Comparison of ENCODE assay signal across 10 mouse cellular contexts in the genomic region with DNA sequence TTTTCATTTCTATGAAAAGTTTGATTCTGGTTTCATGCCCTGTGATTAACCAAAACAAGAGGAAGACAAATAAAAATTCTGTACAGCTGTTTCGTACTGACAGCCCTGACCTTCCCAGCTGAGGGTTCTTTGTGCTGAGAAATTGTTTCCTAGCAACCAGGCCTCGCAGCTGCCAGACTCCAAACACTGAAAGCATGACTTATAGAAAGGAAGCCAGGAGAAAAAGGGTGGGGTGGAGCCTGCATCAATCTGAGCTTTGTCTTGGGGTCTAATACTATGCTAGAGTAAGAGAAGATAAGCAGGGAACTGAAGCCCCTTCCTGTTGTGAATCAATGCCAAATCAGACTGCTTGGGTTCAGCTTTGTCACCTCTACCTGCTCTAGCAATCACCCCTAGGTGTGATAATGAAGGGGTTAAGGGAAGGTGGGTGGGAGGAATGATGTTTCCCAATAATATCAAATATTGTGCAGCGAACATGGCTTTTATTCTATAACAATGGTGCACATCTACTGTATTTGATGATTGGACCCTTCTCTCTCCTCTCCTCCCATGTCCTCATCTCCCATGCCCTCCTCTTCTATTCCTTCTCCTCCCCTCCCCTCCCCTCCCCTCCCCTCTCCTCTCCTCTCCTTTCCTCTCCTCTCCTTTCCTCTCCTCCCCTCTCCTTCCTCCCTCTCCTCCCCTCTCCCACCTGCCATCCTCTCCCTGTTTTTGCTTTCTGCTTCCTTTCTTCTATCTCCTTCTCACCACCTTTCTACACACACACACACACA. TPM values are rescaled to one million over a fixed set of nuclear protein-coding genes. Genes with fewer than 3 reads are reported as not detected.
DNase-seq lines count a peak whose midpoint lies in the region; ATAC-seq lines count a peak whose summit lies in the region.
"Had no signal": no experiment of that assay in that cellular context is flagged by ENCODE, and none has a peak within 500 bp of the region (broad histone marks: within the 10 kb centered on the region; RNA-seq: fewer than 3 reads in every experiment).

No protein-coding gene starts in this region.

- 45% methylated on average over 3 of the region's 3 CpGs for WGBS in hindbrain, embryonic 12.5 days
- 38% methylated on average over 3 of the region's 3 CpGs for WGBS in neural tube, embryonic 11.5 days

- H3K27me3 ChIP-seq in hindbrain, embryonic 12.5 days = no peaks in the 10 kb centered on the region; the same call in none of the 2 replicates
- H3K27me3 ChIP-seq in neural tube, embryonic 11.5 days (ENCODE audit: control insufficient read depth, insufficient read depth, low read length) = no peaks in the 10 kb centered on the region

- DNase-seq in left cerebral cortex, adult 11 months (ENCODE audit: low spot score) = peak; percentile 22
- no peak for DNase-seq in left cerebral cortex, postnatal 10 days (ENCODE audit: extremely low spot score in 1 of 2, low spot score in 2 of 2)
- DNase-seq in embryo, embryonic 11.5 days (ENCODE audit: low read depth, low spot score) = peak; percentile 23
- DNase-seq in neural tube, embryonic 11.5 days (ENCODE audit: low spot score) = peak; percentile 65
- DNase-seq in testis, postnatal 10 days (ENCODE audit: low spot score) = no peak
- no peak for DNase-seq in MN1 (ENCODE audit: low spot score)
- no peak for DNase-seq in T-cell, adult 2 months (ENCODE audit: low spot score)
- DNase-seq: liver, postnatal 0 days had no signal

- intact Hi-C loops in left cerebral cortex, postnatal 10 days (cut with DNase I) = no loop called here

- H3K27ac ChIP-seq in hindbrain, embryonic 12.5 days = peak overlapping the region; percentile 78
- peak overlapping the region; percentile 53 for H3K27ac ChIP-seq in neural tube, embryonic 11.5 days (ENCODE audit: low read depth, low read length)

- peak; percentile 88 for ATAC-seq in hindbrain, embryonic 12.5 days (ENCODE audit: low FRiP score)
- peak; percentile 89 for ATAC-seq in neural tube, embryonic 11.5 days (ENCODE audit: insufficient read depth, low FRiP score, low TSS enrichment)
- ATAC-seq: liver, postnatal 0 days had no signal

- H3K36me3 ChIP-seq in hindbrain, embryonic 12.5 days = no peaks in the 10 kb centered on the region
- H3K36me3 ChIP-seq in neural tube, embryonic 11.5 days (ENCODE audit: control insufficient read depth, insufficient read depth, low read length) = no peaks in the 10 kb centered on the region

- peaks cover 16% of the 10 kb centered on the region for H3K4me1 ChIP-seq in hindbrain, embryonic 12.5 days
- no peaks in the 10 kb centered on the region for H3K4me1 ChIP-seq in neural tube, embryonic 11.5 days (ENCODE audit: control insufficient read depth, insufficient read depth, low read length)

- H3K9ac ChIP-seq in hindbrain, embryonic 12.5 days = no peak overlapping the region
- H3K9ac ChIP-seq in neural tube, embryonic 11.5 days (ENCODE audit: low read length) = no peak overlapping the region
- H3K9ac ChIP-seq: liver, postnatal 0 days had no signal

- no peak overlapping the region for H3K4me3 ChIP-seq in hindbrain, embryonic 12.5 days
- H3K4me3 ChIP-seq in neural tube, embryonic 11.5 days (ENCODE audit: low read depth, low read length) = no peak overlapping the region

- H3K4me2 ChIP-seq in hindbrain, embryonic 12.5 days (replicated peaks) = no peak overlapping the region; the same call in 1 of the 2 replicates
- H3K4me2 ChIP-seq in neural tube, embryonic 11.5 days (ENCODE audit: low read depth) = no peak overlapping the region

- H3K9me3 ChIP-seq in hindbrain, embryonic 12.5 days (replicated peaks) = no peaks in the 10 kb centered on the region
- no peaks in the 10 kb centered on the region for H3K9me3 ChIP-seq in neural tube, embryonic 11.5 days (ENCODE audit: control insufficient read depth, low read length)

RNA-seq across cellular contexts. Expression of a gene that starts 26.2 kb away (rescaled TPM):
- 100 to 1,000 TPM; 173 to 191 TPM for total RNA-seq in left cerebral cortex, postnatal 10 days (2021)
- 220 and 266 TPM in 2 replicates for polyA plus RNA-seq in hindbrain, embryonic 12.5 days (2016; fragmentation: Nextera tagmentation; extraction: Ambion mirVana)
- 160 and 182 TPM in 2 replicates for polyA plus RNA-seq in neural tube, embryonic 11.5 days (2014; fragmentation: Nextera tagmentation; extraction: Ambion mirVana)
- polyA plus RNA-seq: small intestine, adult 2 months had no signal

Comparison
In these comparisons a context has a peak if more than half of its experiments do, and no peak if none do; other contexts are left out.
1. DNase-seq: peak in left cerebral cortex, adult 11 months (single experiment), embryo, embryonic 11.5 days (single experiment) and neural tube, embryonic 11.5 days (single experiment); none in left cerebral cortex, postnatal 10 days (0 of 2), testis, postnatal 10 days (single experiment), MN1 (single experiment) and T-cell, adult 2 months (single experiment).